Mouse (Mus musculus) erythroblast, embryonic 14.5 days (primary cell): ENCODE data around the gene Lipc.

Experiments
- GATA1 ChIP-seq: IDR thresholded peaks from 2 replicates; pipeline ENCODE4 v1.6.1; 2012; ENCODE audit warnings: low read length, inconsistent platforms, mixed read lengths
- TAL1 ChIP-seq: IDR thresholded peaks from 3 replicates; pipeline ENCODE4 v1.6.1; 2012; ENCODE audit warnings: low read length, inconsistent platforms, mixed read lengths

- TF ChIP-seq TAL1 (no peak), GATA1 (no peak)
Measured at GRCm38 (mm10) chr9:70794643-70795438, 157.2 kb downstream of the Lipc start.
